Comparison of ENCODE assay signal across 21 mouse cellular contexts in genomic region chr9:100460203-100460602, GRCm38 (mm10). TPM values are rescaled to one million over a fixed set of nuclear protein-coding genes. Genes with fewer than 3 reads are reported as not detected.
DNase-seq lines count a peak whose midpoint lies in the region; ATAC-seq and TF ChIP-seq lines count a peak whose summit lies in the region.
"Had no signal": no experiment of that assay in that cellular context is flagged by ENCODE, and none has a peak within 500 bp of the region (broad histone marks: within the 10 kb centered on the region; RNA-seq: fewer than 3 reads in every experiment).

No protein-coding gene starts in this region.

- no peaks in the 10 kb centered on the region for H3K9me3 ChIP-seq in liver, embryonic 12.5 days (replicated peaks)
- H3K9me3 ChIP-seq: embryonic facial prominence, embryonic 13.5 days; hindbrain, embryonic 15.5 days; midbrain, embryonic 13.5 days had no signal

- intact Hi-C loops in gastrocnemius, adult 2 months (cut with DNase I) = no loop called here

- H3K27ac ChIP-seq in gastrocnemius, adult 2 months = peak overlapping the region; percentile 84; the same call in 1 of the 2 replicates
- H3K27ac ChIP-seq in layer of hippocampus, adult 2 months = no peak overlapping the region
- no peak overlapping the region for H3K27ac ChIP-seq in liver, embryonic 12.5 days
- H3K27ac ChIP-seq: embryonic facial prominence, embryonic 13.5 days; hindbrain, embryonic 15.5 days; macrophage; midbrain, embryonic 13.5 days had no signal

- no peak overlapping the region for H3K4me2 ChIP-seq in liver, embryonic 12.5 days
- H3K4me2 ChIP-seq: embryonic facial prominence, embryonic 13.5 days; hindbrain, embryonic 15.5 days; liver, embryonic 11.5 days; lung, embryonic 14.5 days; midbrain, embryonic 13.5 days had no signal

- 0 out of 2 replicates have a peak, but pooled peaks cover 4% of the 10 kb centered on the region for H3K36me3 ChIP-seq in liver, embryonic 12.5 days
- H3K36me3 ChIP-seq: hindbrain, embryonic 15.5 days had no signal

- DNase-seq in gastrocnemius, adult 2 months = no peak
- DNase-seq in gastrocnemius, postnatal 4 days (ENCODE audit: low spot score in 2 of 2) = no peak
- peak; percentile 92 for DNase-seq in CD4-positive helper T cell, adult 2 months (ENCODE audit: low read depth, low spot score)
- peak; percentile 55 to 81 for DNase-seq in thymus, adult 18-20 months
- DNase-seq in layer of hippocampus, adult 2 months (ENCODE audit: low spot score in 2 of 2) = no peak
- no peak for DNase-seq in testis, postnatal 10 days (ENCODE audit: low spot score)
- DNase-seq: adrenal gland, postnatal 14 days; cerebellum, adult 8-10 months; gastrocnemius, postnatal 10 days; kidney, adult 9 months; kidney, postnatal 36 days; left cerebral cortex, postnatal 4 days; lung, embryonic 14.5 days had no signal

- no peak overlapping the region for H3K9ac ChIP-seq in liver, embryonic 12.5 days
- H3K9ac ChIP-seq: embryonic facial prominence, embryonic 13.5 days; hindbrain, embryonic 15.5 days; lung, embryonic 14.5 days; midbrain, embryonic 13.5 days had no signal

- no peaks in the 10 kb centered on the region for H3K27me3 ChIP-seq in liver, embryonic 12.5 days (replicated peaks)
- H3K27me3 ChIP-seq: embryonic facial prominence, embryonic 13.5 days; hindbrain, embryonic 15.5 days had no signal

- no peak for TF ChIP-seq CTCF in gastrocnemius, adult 2 months (IDR thresholded peaks at IDR 0.05)
- no peak for TF ChIP-seq CTCF in layer of hippocampus, adult 2 months (conservative IDR thresholded peaks at IDR 0.05)

- no peak overlapping the region for H3K4me3 ChIP-seq in gastrocnemius, adult 2 months
- H3K4me3 ChIP-seq in layer of hippocampus, adult 2 months = no peak overlapping the region
- H3K4me3 ChIP-seq in liver, embryonic 12.5 days = no peak overlapping the region
- H3K4me3 ChIP-seq: embryonic facial prominence, embryonic 13.5 days; heart, adult 2 months; hindbrain, embryonic 15.5 days; midbrain, embryonic 13.5 days had no signal

- peak; percentile 83 for ATAC-seq in inflammation-experienced regulatory T-cells, adult 6 months
- ATAC-seq in liver, embryonic 12.5 days = no peak
- ATAC-seq: midbrain, embryonic 13.5 days had no signal

- 83% methylated on average over 9 of the region's 9 CpGs for WGBS in liver, embryonic 12.5 days (ENCODE audit: insufficient replicate concordance)

- no peaks in the 10 kb centered on the region for H3K4me1 ChIP-seq in liver, embryonic 12.5 days
- H3K4me1 ChIP-seq: embryonic facial prominence, embryonic 13.5 days; hindbrain, embryonic 15.5 days; midbrain, embryonic 13.5 days had no signal

RNA-seq across cellular contexts. Expression of gene Il20rb, which starts 26.4 kb away (rescaled TPM):
- total RNA-seq in gastrocnemius, adult 2 months (2021) = 1 to 10 TPM; 1.3 to 1.9 TPM
- total RNA-seq in gastrocnemius, postnatal 4 days (2021) = 1 to 10 TPM; 4.8 to 5.4 TPM
- 1 to 10 TPM; 1.3 to 2.6 (median 1.8) TPM for polyA plus RNA-seq in inflammation-experienced regulatory T-cells, adult 6 months (2017; shearing (Covaris generic))
- total RNA-seq in layer of hippocampus, adult 2 months (2021) = 1 to 10 TPM; 4.3 to 4.8 TPM
- 0.42 and 0.43 TPM in 2 replicates for polyA plus RNA-seq in liver, embryonic 12.5 days (2016; fragmentation: Nextera tagmentation; extraction: Ambion mirVana)

Comparison
In these comparisons a context has a peak if more than half of its experiments do, and no peak if none do; other contexts are left out.
1. DNase-seq: peak in CD4-positive helper T cell, adult 2 months (single experiment) and thymus, adult 18-20 months (2 of 2); none in gastrocnemius, adult 2 months (single experiment), gastrocnemius, postnatal 4 days (0 of 2), layer of hippocampus, adult 2 months (0 of 2) and testis, postnatal 10 days (single experiment).